Mouse (Mus musculus) large intestine, adult 2 months (tissue): Measurements from ENCODE around the gene Lbr. TPM values are rescaled to one million over a fixed set of nuclear protein-coding genes. Genes with fewer than 3 reads are reported as not detected.
"Not testable (repeated sequence)": the region's sequence is repeated elsewhere in the genome, so short reads cannot be mapped to it uniquely, and the experiment has no call there.

Source experiments
- DNase-seq: peaks from one replicate; pipeline ENCODE4 v3.0.0-alpha.2; 2012; ENCODE audit warnings: low read depth, low spot score
- WGBS: fragments of 180-500 bp; shearing (Covaris S2); methylation state at CpG from one replicate; pipeline ENCODE4 v1.1.7; 2018; 5-methylcytosine and 5-hydroxymethylcytosine counted together
- polyA plus RNA-seq: library from polyadenylated mRNA; depleted of rRNA; stranded (reverse); fragments of >200 nt; gene quantifications from 2 replicates; pipeline ENCODE4 v1.2.3, GENCODE M21; 2012; rRNA removed

The Lbr gene
- polyA plus RNA-seq, 1 experiment = 30.8 TPM

- 83% methylated on average over 3 of the region's 3 CpGs for WGBS
- no peak for DNase-seq
Measured at GRCm38 (mm10) chr1:181799911-181800310, 42.9 kb downstream of the Lbr start.

- 5% methylated on average over 2 of the region's 2 CpGs for WGBS
- peak; percentile 14 for DNase-seq
Measured at GRCm38 (mm10) chr1:181793541-181793940, 49.3 kb downstream of the Lbr start.

DNA sequence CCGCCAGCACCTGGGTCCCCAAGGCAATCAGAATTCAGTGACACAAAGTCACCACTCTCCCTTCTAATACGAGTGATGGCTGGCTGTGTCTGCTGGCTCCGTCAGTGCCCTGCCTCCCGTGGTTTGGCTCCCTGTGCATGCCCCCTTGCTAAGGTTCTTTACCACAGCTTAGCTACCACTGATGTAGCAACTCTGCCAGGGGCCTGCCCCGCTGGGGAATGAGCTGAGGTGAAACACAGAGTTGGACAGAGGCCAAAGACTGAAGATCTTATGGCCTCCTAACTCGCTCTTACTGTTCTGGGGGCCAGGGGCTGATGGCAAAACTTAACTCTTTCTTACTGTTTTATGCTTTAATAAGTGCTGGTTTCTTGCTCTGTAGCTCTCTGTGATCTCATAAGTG lies 52.9 kb downstream of the Lbr start:
- WGBS = 37% methylated on average over 6 of the region's 6 CpGs
- DNase-seq = no peak

GRCm38 (mm10) chr1:181782600-181782999 lies 60.2 kb downstream of the Lbr start:
- DNase-seq = not testable (repeated sequence)
- WGBS = 92% methylated on average over 11 of the region's 11 CpGs

- DNase-seq = no peak
- 64% methylated on average over 1 of the region's 1 CpGs for WGBS
Measured at GRCm38 (mm10) chr1:181776541-181776940, 66.3 kb downstream of the Lbr start.

GRCm38 (mm10) chr1:181771871-181772270 lies 71.0 kb downstream of the Lbr start:
- 83% methylated on average over 3 of the region's 3 CpGs for whole genome bisulfite sequencing
- DNase-seq = no peak

- WGBS = 72% methylated on average over 14 of the region's 14 CpGs
Measured at GRCm38 (mm10) chr1:181769392-181769791, 73.5 kb downstream of the Lbr start.

More at GRCm38 (mm10) chr1:181769392-181769791, 73.5 kb downstream of the Lbr start:
- DNase-seq = no peak

Other genes with a start within 250 kb of the Lbr start
- 2.3 and 3.3 TPM in 2 replicates for gene Enah, start 176.9 kb upstream of the Lbr start, polyA plus RNA-seq